Mouse (Mus musculus): ENCODE measurements at regions not wholly inside any gene's neighbourhood (a gene's known extent, or its start where the extent isn't known, plus 50 kb on each side); places are given as distances from the start of the nearest gene placed in this dataset.
"Not testable (repeated sequence)": the region's sequence is repeated elsewhere in the genome, so short reads cannot be mapped to it uniquely, and the experiment has no call there.

- no peak for DNase-seq (ENCODE audit: low spot score in 2 of 2)
Measured at GRCm38 (mm10) chr16:77852066-77852781, 250.3 kb upstream of the Gm11146 start.

- no peak for DNase-seq (ENCODE audit: low spot score in 2 of 2)
Measured at GRCm38 (mm10) chr16:77851206-77852065, 249.5 kb upstream of the Gm11146 start.

- DNase-seq (ENCODE audit: low spot score in 2 of 2) = no peak
Measured at GRCm38 (mm10) chr16:77835767-77836166, 233.9 kb upstream of the Gm11146 start.

DNA sequence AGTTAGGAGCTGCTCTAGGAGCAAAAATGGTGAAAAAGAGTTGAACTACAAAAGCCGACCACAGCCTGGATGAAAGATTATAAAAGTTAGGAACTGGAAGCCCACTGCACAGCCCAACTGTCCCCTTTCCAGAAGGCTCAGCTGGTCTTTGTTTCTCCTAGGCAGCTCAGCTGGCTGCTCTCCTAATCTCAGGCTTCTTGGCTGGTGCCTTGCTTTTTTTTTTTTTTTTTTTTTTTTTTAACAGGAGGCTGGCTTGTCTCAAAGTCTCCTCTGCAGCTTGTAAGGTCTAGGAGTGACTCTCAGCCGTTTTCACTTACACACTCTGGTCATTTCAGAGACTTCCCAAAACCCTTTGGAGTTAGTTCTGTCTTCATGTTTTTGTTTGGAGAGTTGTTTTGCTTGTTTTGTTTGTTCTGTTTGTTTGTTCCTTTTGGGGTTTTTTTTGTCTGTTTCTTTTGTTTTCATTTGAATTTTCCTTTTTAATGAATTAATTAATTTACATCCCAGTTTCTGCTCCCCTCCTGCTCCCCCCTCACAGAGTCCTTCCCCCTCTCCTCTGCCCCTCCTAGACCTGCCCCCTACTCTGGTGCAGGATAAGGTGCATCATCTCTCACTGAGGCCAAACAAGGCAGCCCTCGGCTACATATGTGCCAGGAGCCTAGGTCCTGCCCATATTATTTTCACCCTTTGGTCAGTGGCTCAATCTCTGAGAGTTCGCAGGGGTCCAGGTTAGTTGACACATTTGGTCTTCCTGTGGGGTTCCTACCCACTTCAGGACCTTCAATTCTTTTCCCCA lies 225.6 kb upstream of the Gm11146 start:
- no peak for DNase-seq (ENCODE audit: low spot score in 2 of 2)

DNA sequence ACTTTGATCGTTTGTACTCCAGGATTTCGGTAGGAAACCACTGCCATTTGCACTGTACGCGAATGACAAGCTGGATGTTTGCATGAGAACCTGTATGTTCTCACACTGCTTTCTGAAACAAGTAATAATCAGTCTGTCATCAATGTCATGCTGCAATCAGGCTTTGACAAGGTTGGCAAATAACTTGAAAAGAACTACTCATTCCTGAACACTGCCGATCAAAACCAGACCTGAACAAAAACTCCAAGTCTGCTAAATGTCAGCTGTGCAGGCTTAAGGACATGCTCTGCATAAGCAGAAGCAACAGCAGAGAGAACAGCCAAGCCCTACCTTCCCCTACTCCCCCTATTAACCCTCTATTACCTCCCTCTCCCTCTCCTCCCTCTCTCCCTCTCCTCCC lies 197.8 kb upstream of the Gm11146 start:
- no peak for DNase-seq (ENCODE audit: low spot score in 2 of 2)

GRCm38 (mm10) chr16:77796926-77797325 lies 195.0 kb upstream of the Gm11146 start:
- DNase-seq (ENCODE audit: low spot score in 2 of 2) = no peak

- DNase-seq (ENCODE audit: low spot score in 2 of 2) = no peak
Measured at GRCm38 (mm10) chr16:77789652-77790051, 187.8 kb upstream of the Gm11146 start.

GRCm38 (mm10) chr16:77789206-77789605 lies 187.3 kb upstream of the Gm11146 start:
- no peak for DNase-seq (ENCODE audit: low spot score in 2 of 2)

DNA sequence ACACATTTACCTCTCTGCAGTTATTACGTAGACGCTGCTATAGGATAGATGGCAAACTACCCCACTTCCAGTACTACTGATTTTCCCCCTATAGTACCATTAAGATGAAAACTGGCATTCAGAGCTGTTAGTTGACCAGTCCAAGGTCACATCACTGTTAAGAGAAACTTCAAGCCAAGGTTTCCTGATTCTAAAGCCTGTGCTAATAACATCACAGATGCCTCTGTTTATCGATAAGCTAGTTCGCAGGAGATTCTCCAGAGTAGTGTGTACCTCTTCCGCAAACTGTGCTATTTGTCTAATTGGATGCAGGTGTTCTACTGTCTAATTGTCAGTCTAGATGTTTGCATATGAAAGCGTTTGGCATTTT lies 186.9 kb upstream of the Gm11146 start:
- no peak for DNase-seq (ENCODE audit: low spot score in 2 of 2)

GRCm38 (mm10) chr16:77788041-77788780 lies 186.3 kb upstream of the Gm11146 start:
- no peak for DNase-seq (ENCODE audit: low spot score in 2 of 2)

- DNase-seq (ENCODE audit: low spot score in 2 of 2) = no peak
Measured at GRCm38 (mm10) chr16:77787025-77787424, 185.1 kb upstream of the Gm11146 start.

DNA sequence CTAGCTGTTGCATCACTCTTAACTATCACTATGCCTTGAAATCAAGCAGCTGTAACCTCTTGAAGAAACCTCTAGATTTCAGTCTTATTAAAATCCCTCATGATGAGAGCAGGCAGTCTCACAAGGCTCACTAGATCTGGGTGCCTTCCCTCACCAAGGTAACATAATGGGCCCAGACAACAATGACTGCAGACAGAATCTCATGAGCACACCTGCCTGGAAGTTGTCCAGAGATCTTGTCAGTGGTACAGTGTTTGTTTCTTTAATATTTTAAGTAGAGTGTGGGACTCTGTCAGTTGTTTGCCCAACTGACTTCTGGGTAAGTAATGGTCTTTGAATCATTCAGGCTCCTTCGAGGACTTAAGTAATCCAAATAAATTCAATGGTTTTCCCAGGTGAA lies 177.1 kb upstream of the Gm11146 start:
- DNase-seq (ENCODE audit: low spot score in 2 of 2) = no peak

GRCm38 (mm10) chr16:77772075-77772474 lies 170.2 kb upstream of the Gm11146 start:
- DNase-seq (ENCODE audit: low spot score in 2 of 2) = no peak

GRCm38 (mm10) chr16:77760926-77761347 lies 159.0 kb upstream of the Gm11146 start:
- DNase-seq (ENCODE audit: low spot score in 2 of 2) = no peak

DNA sequence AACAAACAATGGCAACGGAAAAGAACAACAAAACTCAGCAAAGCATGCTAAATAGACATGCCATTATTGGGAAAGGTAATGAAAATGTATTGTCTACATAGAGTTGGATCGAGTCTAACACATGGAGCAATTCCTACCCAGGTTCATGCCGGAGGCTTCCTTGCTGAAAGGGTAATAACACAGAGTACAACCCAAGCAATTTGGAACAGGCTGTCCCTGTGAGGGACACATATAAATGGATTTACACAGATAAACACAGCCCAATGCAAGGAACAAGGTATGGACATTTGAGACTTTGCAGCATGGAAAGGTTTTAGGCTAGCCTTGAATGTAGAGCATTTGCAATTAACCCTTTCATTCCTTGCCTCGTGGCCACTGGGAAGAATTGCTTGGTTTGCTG lies 158.6 kb upstream of the Gm11146 start:
- DNase-seq (ENCODE audit: low spot score in 2 of 2) = no peak

DNA sequence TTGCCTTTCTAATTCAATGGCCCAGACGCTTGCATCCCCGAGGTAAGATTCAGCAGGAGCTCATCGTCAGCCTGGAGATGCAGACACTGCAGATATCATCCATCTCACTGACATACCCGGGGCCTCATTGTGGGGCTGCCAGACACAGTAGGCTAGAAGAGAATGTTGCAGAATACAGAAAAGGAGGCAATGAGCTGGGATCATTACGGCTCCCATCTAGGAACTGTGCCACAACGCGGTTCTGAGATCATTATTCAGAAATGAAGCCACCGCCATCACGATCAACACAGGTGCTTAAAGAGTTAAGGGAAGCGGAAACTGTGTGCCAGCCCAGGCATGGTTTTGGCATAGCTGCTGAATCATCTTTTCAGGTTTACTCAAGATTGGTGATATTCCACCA lies 158.1 kb upstream of the Gm11146 start:
- DNase-seq (ENCODE audit: low spot score in 2 of 2) = no peak

GRCm38 (mm10) chr16:77754882-77755281 lies 153.0 kb upstream of the Gm11146 start:
- DNase-seq (ENCODE audit: low spot score in 2 of 2) = no peak

DNA sequence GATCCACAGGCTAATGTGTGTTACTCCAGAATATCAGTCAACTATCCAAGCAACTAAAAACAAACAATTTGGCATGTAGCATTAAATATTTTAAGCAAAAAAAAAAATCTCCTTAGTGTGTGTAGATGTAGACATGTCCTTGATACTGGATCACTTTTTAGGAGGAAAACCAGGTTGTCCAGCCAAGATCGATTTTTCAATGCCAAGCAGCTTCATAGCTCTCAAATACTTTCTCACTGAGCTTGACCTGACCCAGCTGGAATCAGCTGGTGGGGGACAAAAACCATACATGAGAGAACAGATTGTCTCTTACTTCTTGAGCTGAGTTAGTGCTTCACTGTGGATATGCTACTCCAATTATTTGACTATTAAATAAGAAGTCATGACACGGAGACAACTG lies 147.6 kb upstream of the Gm11146 start:
- no peak for DNase-seq (ENCODE audit: low spot score in 2 of 2)

DNA sequence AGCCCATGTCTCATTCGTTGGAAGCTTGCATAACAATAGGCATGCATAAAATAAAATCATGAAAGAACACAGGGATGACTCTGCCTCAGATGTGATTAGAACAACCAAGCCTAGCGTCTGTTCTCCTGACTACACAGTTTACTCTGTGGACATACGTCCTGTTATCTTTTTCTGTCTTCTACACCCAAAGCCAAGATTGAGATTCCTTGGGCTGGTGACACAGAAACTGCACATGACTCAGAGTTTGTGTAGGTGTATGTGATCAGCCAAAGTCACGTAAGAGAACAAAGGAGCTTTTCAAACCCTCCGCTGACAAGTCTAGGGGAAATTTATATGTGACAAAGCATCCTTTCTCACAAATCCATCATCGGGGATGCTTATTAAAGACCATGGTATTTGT lies 141.9 kb upstream of the Gm11146 start:
- no peak for DNase-seq (ENCODE audit: low spot score in 2 of 2)

- DNase-seq (ENCODE audit: low spot score in 2 of 2) = no peak
Measured at GRCm38 (mm10) chr16:77738821-77739220, 136.9 kb upstream of the Gm11146 start.

DNA sequence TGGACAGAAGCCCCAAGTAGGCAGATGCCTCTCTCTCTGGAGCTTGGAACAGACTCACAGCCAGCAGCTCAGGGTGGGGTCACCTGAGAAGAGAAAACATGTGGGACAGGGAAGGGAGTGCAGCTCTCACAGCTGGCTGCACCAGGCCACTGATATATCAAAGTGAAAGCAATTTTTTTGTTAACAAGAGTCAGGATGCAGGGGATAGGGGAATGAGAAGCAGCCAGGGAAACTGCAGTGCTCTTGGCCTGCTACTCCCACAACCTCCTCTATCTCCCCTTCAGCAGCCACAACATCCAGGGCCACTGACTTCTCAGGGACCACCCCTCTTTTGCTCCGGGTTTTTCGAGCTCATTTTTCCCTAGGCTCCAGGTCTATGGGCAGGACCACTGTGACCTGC lies 117.5 kb upstream of the Gm11146 start:
- no peak for DNase-seq (ENCODE audit: low spot score in 2 of 2)

- DNase-seq (ENCODE audit: low spot score in 2 of 2) = not testable (repeated sequence)
Measured at GRCm38 (mm10) chr16:77717766-77718165, 115.9 kb upstream of the Gm11146 start.

All from spleen, postnatal 10 days (tissue).